Mouse (Mus musculus) kidney, embryonic 14.5 days (tissue): Measurements from ENCODE around the gene Rasgrp2. TPM values are rescaled to one million over a fixed set of nuclear protein-coding genes. Genes with fewer than 3 reads are reported as not detected.

ENCODE experiments used
- ATAC-seq: fragments of 200-750 bp; cut with Nextera tagmentation; 2 replicates; pipeline ENCODE4 v1.8.0; 2017; ENCODE audit warnings: moderate number of reproducible peaks, mild to moderate bottlenecking, moderate TSS enrichment, moderate library complexity; ENCODE audit not compliant: low FRiP score, low TSS enrichment
- H3K27ac ChIP-seq: fragments of 300-500 bp; sonication (generic); 2 replicates; pipeline ENCODE4 v1.5.1; 2014; ENCODE audit warnings: low read depth, mild to moderate bottlenecking, low read length, moderate library complexity, mixed read lengths
- H3K27me3 ChIP-seq: fragments of 300-500 bp; sonication (generic); 2 replicates; pipeline ENCODE4 v1.6.1; 2014; ENCODE audit warnings: mild to moderate bottlenecking, low read length; ENCODE audit not compliant: control insufficient read depth, insufficient read depth
- H3K36me3 ChIP-seq: fragments of 300-500 bp; sonication (generic); 2 replicates; pipeline ENCODE4 v1.6.1; 2014; ENCODE audit warnings: low read length, mixed read lengths; ENCODE audit not compliant: control insufficient read depth, insufficient read depth
- H3K4me1 ChIP-seq: fragments of 300-500 bp; sonication (generic); 2 replicates; pipeline ENCODE4 v1.6.1; 2014; ENCODE audit warnings: low read length, mixed read lengths; ENCODE audit not compliant: control insufficient read depth, insufficient read depth
- H3K4me2 ChIP-seq: fragments of 300-500 bp; sonication (generic); replicated peaks from 2 replicates; pipeline ENCODE4 v1.6.1; 2014; ENCODE audit warnings: low read depth, mild to moderate bottlenecking, low read length
- H3K4me3 ChIP-seq: fragments of 300-500 bp; sonication (generic); 2 replicates; pipeline ENCODE4 v1.5.1; 2014; ENCODE audit warnings: mild to moderate bottlenecking, low read length
- H3K9ac ChIP-seq: fragments of 300-500 bp; sonication (generic); 2 replicates; pipeline ENCODE4 v1.6.1; 2014; ENCODE audit warnings: low read depth, mild to moderate bottlenecking, low read length, moderate library complexity
- H3K9me3 ChIP-seq: fragments of 300-500 bp; sonication (generic); 2 replicates; pipeline ENCODE4 v1.6.1; 2016; ENCODE audit warnings: low read length; ENCODE audit not compliant: control insufficient read depth
- WGBS: fragments of 180-500 bp; shearing (Covaris S2); extraction: QIAGEN DNeasy Blood & Tissue Kit; methylation state at CpG from one replicate; pipeline ENCODE4 v1.1.7; 2014; 5-methylcytosine and 5-hydroxymethylcytosine counted together
- polyA plus RNA-seq: library from polyadenylated mRNA; unstranded; fragments of >200 nt; fragmentation: Nextera tagmentation; extraction: Ambion mirVana; gene quantifications from 2 replicates; pipeline ENCODE4 v1.2.1, GENCODE M21; 2014

Rasgrp2 gene
- polyA plus RNA-seq, 1 experiment from 2014 or later: 77.1 TPM

GRCm38 (mm10) chr19:6426703-6427500 lies 27.8 kb downstream of the Rasgrp2 start:
- WGBS: 15% methylated on average over 13 of the region's 13 CpGs
- Histone ChIP-seq H3K9ac (no peak overlapping the region), H3K4me3 (no peak overlapping the region), H3K36me3 (no peaks in the 10 kb centered on the region), H3K27ac (no peak overlapping the region), H3K27me3 (peaks cover 70% of the 10 kb centered on the region), H3K4me2 (no peak overlapping the region), H3K9me3 (no peaks in the 10 kb centered on the region), H3K4me1 (peaks cover 14% of the 10 kb centered on the region)
- ATAC-seq: no peak

DNA sequence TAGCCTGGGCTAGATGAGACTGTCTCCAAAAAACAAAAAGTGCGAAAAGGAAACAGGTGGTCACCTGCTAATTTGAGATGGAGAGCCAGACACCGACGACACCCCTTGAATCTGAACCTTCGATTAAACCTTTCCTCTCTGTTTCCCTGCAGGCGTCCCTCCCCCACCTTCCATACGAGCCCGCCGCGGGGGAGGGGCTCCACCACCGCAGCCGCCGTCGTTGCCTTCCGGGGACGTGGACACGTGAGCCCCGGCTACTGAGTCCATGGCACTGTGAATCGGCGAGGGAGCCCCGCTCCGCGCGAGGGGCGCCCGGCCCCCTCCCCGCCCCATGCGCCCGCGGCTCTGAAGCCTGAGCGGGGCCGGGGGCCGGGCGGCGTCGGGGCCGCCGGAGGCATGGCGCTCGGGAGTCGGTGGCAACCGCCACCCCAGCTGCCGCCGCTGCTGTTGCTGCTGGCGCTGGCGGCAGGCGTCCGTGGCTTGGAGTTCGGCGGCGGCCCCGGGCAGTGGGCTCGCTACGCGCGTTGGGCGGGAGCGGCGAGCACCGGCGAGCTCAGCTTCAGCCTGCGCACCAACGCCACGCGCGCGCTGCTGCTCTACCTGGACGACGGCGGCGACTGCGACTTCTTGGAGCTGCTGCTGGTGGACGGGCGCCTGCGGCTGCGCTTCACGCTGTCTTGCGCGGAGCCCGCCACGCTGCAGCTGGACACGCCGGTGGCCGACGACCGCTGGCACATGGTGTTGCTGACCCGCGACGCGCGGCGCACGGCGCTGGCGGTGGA lies 28.7 kb downstream of the Rasgrp2 start:
- Histone ChIP-seq H3K4me2 (peak overlapping the region; percentile 54), H3K4me3 (peak overlapping the region; percentile 36), H3K36me3 (no peaks in the 10 kb centered on the region), H3K9me3 (no peaks in the 10 kb centered on the region), H3K4me1 (peaks cover 14% of the 10 kb centered on the region), H3K27ac (no peak overlapping the region), H3K9ac (0 out of 2 replicates have a peak overlapping the region, but pooled peaks have one; percentile 23), H3K27me3 (peaks cover 66% of the 10 kb centered on the region)
- 0 out of 2 replicates have a peak, but pooled peaks have one; percentile 14 for ATAC-seq
- under 1% methylated on average over 55 of the region's 94 CpGs for WGBS

- peaks cover 14% of the 10 kb centered on the region for H3K4me1 ChIP-seq
- under 1% methylated on average over 58 of the region's 60 CpGs for WGBS
- peaks cover 63% of the 10 kb centered on the region for H3K27me3 ChIP-seq
- ATAC-seq: peak; percentile 61; the same call in 1 of the 2 replicates
- no peaks in the 10 kb centered on the region for H3K9me3 ChIP-seq
- peak overlapping the region; percentile 54 for H3K4me2 ChIP-seq
- no peak overlapping the region for H3K27ac ChIP-seq
- H3K36me3 ChIP-seq: no peaks in the 10 kb centered on the region
- peak overlapping the region; percentile 36 for H3K4me3 ChIP-seq
- 0 out of 2 replicates have a peak overlapping the region, but pooled peaks have one; percentile 12 for H3K9ac ChIP-seq
Measured at GRCm38 (mm10) chr19:6428501-6429200, 29.5 kb downstream of the Rasgrp2 start.

GRCm38 (mm10) chr19:6443016-6443415 lies 43.9 kb downstream of the Rasgrp2 start:
- H3K36me3 ChIP-seq: no peaks in the 10 kb centered on the region
- 78% methylated on average over 10 of the region's 10 CpGs for WGBS

GRCm38 (mm10) chr19:6445761-6446423 lies 46.8 kb downstream of the Rasgrp2 start:
- H3K4me3 ChIP-seq: no peak overlapping the region
- no peak overlapping the region for H3K9ac ChIP-seq
- H3K36me3 ChIP-seq: no peaks in the 10 kb centered on the region
- H3K27ac ChIP-seq: no peak overlapping the region
- no peaks in the 10 kb centered on the region for H3K27me3 ChIP-seq
- no peak overlapping the region for H3K4me2 ChIP-seq
- 34% methylated on average over 10 of the region's 10 CpGs for WGBS
- no peaks in the 10 kb centered on the region for H3K9me3 ChIP-seq
- H3K4me1 ChIP-seq: peaks cover 15% of the 10 kb centered on the region
- ATAC-seq: peak; percentile 81

More at GRCm38 (mm10) chr19:6443016-6443415, 43.9 kb downstream of the Rasgrp2 start:
- Histone ChIP-seq H3K27ac (no peak overlapping the region), H3K4me2 (no peak overlapping the region), H3K27me3 (no peaks in the 10 kb centered on the region), H3K4me1 (peaks cover 15% of the 10 kb centered on the region), H3K4me3 (no peak overlapping the region), H3K9me3 (no peaks in the 10 kb centered on the region), H3K9ac (no peak overlapping the region)
- no peak for ATAC-seq

- peak; percentile 34; the same call in 1 of the 2 replicates for ATAC-seq
- H3K27me3 ChIP-seq: no peaks in the 10 kb centered on the region
- peak overlapping the region; percentile 4; the same call in 1 of the 2 replicates for H3K27ac ChIP-seq
- 47% methylated on average over 7 of the region's 7 CpGs for WGBS
- no peak overlapping the region for H3K4me3 ChIP-seq
- peak overlapping the region; percentile 23; the same call in 1 of the 2 replicates for H3K9ac ChIP-seq
- H3K4me1 ChIP-seq: peaks cover 15% of the 10 kb centered on the region
- no peak overlapping the region for H3K4me2 ChIP-seq
- no peaks in the 10 kb centered on the region for H3K36me3 ChIP-seq
- no peaks in the 10 kb centered on the region for H3K9me3 ChIP-seq
Measured at GRCm38 (mm10) chr19:6446736-6447437, 47.7 kb downstream of the Rasgrp2 start.

DNA sequence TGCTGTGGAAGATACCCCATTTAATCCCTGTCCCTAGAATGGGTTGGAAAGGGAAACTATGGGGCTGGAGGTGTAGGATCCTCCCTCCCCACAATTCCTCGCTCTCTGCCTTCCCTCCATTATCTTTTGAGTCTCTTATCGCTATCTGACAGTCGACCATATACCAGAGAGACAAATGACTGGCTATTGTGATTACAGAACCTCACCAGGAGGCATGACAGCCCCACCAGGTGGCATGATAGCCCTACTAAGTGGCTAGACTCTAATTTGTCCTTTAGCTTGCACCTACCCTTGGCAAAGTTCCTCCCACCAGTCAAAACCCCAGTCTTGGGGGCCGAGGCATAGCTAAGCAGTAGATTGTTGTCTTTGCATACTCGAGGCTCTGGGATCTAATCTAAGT lies 49.6 kb downstream of the Rasgrp2 start:
- Histone ChIP-seq H3K4me2 (peak overlapping the region; percentile 33; the same call in 1 of the 2 replicates), H3K27me3 (no peaks in the 10 kb centered on the region), H3K27ac (no peak overlapping the region), H3K9me3 (no peaks in the 10 kb centered on the region), H3K36me3 (no peaks in the 10 kb centered on the region), H3K4me3 (no peak overlapping the region), H3K9ac (no peak overlapping the region), H3K4me1 (peaks cover 15% of the 10 kb centered on the region)
- no peak for ATAC-seq
- WGBS: 50% methylated on average over 5 of the region's 5 CpGs

DNA sequence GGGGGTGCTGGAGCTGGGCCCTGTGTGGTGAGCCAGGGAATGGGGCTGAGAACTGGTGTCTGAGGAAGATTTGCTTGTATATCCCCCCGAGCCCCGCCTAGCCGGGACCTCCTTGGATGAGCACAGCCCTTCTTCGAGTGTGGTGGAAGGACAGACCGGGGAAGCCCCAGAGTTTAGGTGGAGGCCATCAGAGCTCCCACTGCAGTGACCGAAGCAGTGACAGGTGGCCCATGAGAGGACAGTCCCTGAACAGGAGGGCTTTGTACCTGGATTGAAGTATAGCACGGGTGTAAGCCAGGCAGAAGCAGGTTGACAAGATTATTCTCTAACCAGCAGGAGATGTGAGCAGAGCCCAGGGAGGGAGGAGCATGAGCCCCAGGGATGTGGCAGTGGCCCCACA lies 50.7 kb downstream of the Rasgrp2 start:
- Histone ChIP-seq H3K4me2 (no peak overlapping the region), H3K27me3 (no peaks in the 10 kb centered on the region), H3K36me3 (no peaks in the 10 kb centered on the region), H3K4me3 (no peak overlapping the region), H3K27ac (no peak overlapping the region), H3K4me1 (peaks cover 15% of the 10 kb centered on the region), H3K9me3 (no peaks in the 10 kb centered on the region), H3K9ac (no peak overlapping the region)
- ATAC-seq: no peak
- WGBS: 79% methylated on average over 7 of the region's 7 CpGs
